Mouse (Mus musculus) ES-Bruce4 (cell line): Measurements from ENCODE around the gene Tfcp2l1. TPM values are rescaled to one million over a fixed set of nuclear protein-coding genes. Genes with fewer than 3 reads are reported as not detected.

Experiments
- H3K27ac ChIP-seq: 2 replicates; pipeline ENCODE4 v1.5.1; 2012; ENCODE audit warnings: low read length, inconsistent platforms; ENCODE audit not compliant: insufficient read depth
- H3K27me3 ChIP-seq: 2 replicates; pipeline ENCODE4 v1.6.1; 2012; ENCODE audit warnings: mild to moderate bottlenecking, low read length, inconsistent platforms; ENCODE audit not compliant: control insufficient read depth, poor library complexity, insufficient read depth, severe bottlenecking
- H3K36me3 ChIP-seq: 2 replicates; pipeline ENCODE4 v1.6.1; 2012; ENCODE audit warnings: inconsistent platforms, mild to moderate bottlenecking, low read length, moderate library complexity; ENCODE audit not compliant: control insufficient read depth, poor library complexity, insufficient read depth, severe bottlenecking
- H3K4me1 ChIP-seq: one replicate; pipeline ENCODE4 v1.8.1; 2011; ENCODE audit warnings: low read length; ENCODE audit not compliant: control insufficient read depth, insufficient read depth
- H3K4me3 ChIP-seq: 2 replicates; pipeline ENCODE4 v1.5.1; 2011; ENCODE audit warnings: low read depth, mild to moderate bottlenecking, low read length
- H3K9ac ChIP-seq: 2 replicates; pipeline ENCODE4 v1.6.1; 2012; ENCODE audit warnings: low read depth, mild to moderate bottlenecking, inconsistent platforms; ENCODE audit not compliant: poor library complexity, severe bottlenecking
- H3K9me3 ChIP-seq: replicated peaks from 2 replicates; pipeline ENCODE4 v1.6.1; 2012; ENCODE audit warnings: mild to moderate bottlenecking, low read length, inconsistent platforms; ENCODE audit not compliant: control insufficient read depth, poor library complexity, insufficient read depth, severe bottlenecking
- CTCF ChIP-seq: IDR thresholded peaks from one replicate; pipeline ENCODE4 v1.8.1; 2011; ENCODE audit warnings: low read depth, low read length
- EP300 ChIP-seq: IDR thresholded peaks from 2 replicates; pipeline ENCODE4 v1.6.1; 2011; ENCODE audit warnings: low read depth, low read length; ENCODE audit not compliant: insufficient read depth
- POLR2A ChIP-seq: IDR thresholded peaks from one replicate; pipeline ENCODE4 v1.8.1; 2011; ENCODE audit warnings: low read length; ENCODE audit not compliant: insufficient read depth
- polyA plus RNA-seq: library from polyadenylated mRNA; stranded (reverse); fragments of >200 nt; gene quantifications from 2 replicates; pipeline ENCODE4 v1.2.4, GENCODE M21; 2011; ENCODE audit warnings: low read depth; ENCODE audit not compliant: missing spikeins, insufficient read depth, insufficient read length

Tfcp2l1 gene
- polyA plus RNA-seq, 1 experiment: 113 TPM

GRCm38 (mm10) chr1:118716225-118716624, 88.5 kb downstream of the Tfcp2l1 start:
- no peak for TF ChIP-seq EP300
- TF ChIP-seq POLR2A: no peak
- TF ChIP-seq CTCF: no peak
- Histone ChIP-seq H3K9me3 (no peaks in the 10 kb centered on the region), H3K4me3 (no peak overlapping the region)

GRCm38 (mm10) chr1:118718055-118718454, 90.3 kb downstream of the Tfcp2l1 start:
- H3K9ac ChIP-seq: no peak overlapping the region

More at GRCm38 (mm10) chr1:118716225-118716624, 88.5 kb downstream of the Tfcp2l1 start:
- H3K27ac ChIP-seq: no peak overlapping the region
- H3K27me3 ChIP-seq: no peaks in the 10 kb centered on the region
- H3K9ac ChIP-seq: no peak overlapping the region
- H3K4me1 ChIP-seq: no peaks in the 10 kb centered on the region
- H3K36me3 ChIP-seq: no peaks in the 10 kb centered on the region

GRCm38 (mm10) chr1:118719699-118720098, 92.0 kb downstream of the Tfcp2l1 start:
- Histone ChIP-seq H3K27ac (no peak overlapping the region), H3K27me3 (no peaks in the 10 kb centered on the region), H3K36me3 (no peaks in the 10 kb centered on the region), H3K9me3 (no peaks in the 10 kb centered on the region), H3K9ac (no peak overlapping the region), H3K4me3 (no peak overlapping the region), H3K4me1 (no peaks in the 10 kb centered on the region)
- TF ChIP-seq EP300 (no peak), CTCF (no peak), POLR2A (no peak)

More at GRCm38 (mm10) chr1:118718055-118718454, 90.3 kb downstream of the Tfcp2l1 start:
- Histone ChIP-seq H3K27ac (no peak overlapping the region), H3K9me3 (no peaks in the 10 kb centered on the region), H3K27me3 (no peaks in the 10 kb centered on the region), H3K36me3 (no peaks in the 10 kb centered on the region), H3K4me1 (no peaks in the 10 kb centered on the region), H3K4me3 (no peak overlapping the region)
- TF ChIP-seq POLR2A (no peak), EP300 (no peak), CTCF (no peak)

GRCm38 (mm10) chr1:118720474-118721095, 92.8 kb downstream of the Tfcp2l1 start:
- H3K27ac ChIP-seq: no peak overlapping the region
- H3K9ac ChIP-seq: no peak overlapping the region
- H3K9me3 ChIP-seq: no peaks in the 10 kb centered on the region
- no peaks in the 10 kb centered on the region for H3K36me3 ChIP-seq
- no peak overlapping the region for H3K4me3 ChIP-seq
- no peak for TF ChIP-seq EP300
- TF ChIP-seq CTCF: no peak
- TF ChIP-seq POLR2A: no peak
- H3K27me3 ChIP-seq: no peaks in the 10 kb centered on the region
- no peaks in the 10 kb centered on the region for H3K4me1 ChIP-seq

- no peak overlapping the region for H3K4me3 ChIP-seq
- TF ChIP-seq CTCF (no peak), POLR2A (no peak), EP300 (no peak)
These were observed 99.3 kb downstream of the Tfcp2l1 start for GRCm38 (mm10) chr1:118727075-118727474.

GRCm38 (mm10) chr1:118728796-118729195, 101.1 kb downstream of the Tfcp2l1 start:
- Histone ChIP-seq H3K27ac (no peak overlapping the region), H3K4me3 (no peak overlapping the region), H3K36me3 (no peaks in the 10 kb centered on the region), H3K9ac (no peak overlapping the region), H3K4me1 (no peaks in the 10 kb centered on the region), H3K9me3 (no peaks in the 10 kb centered on the region), H3K27me3 (no peaks in the 10 kb centered on the region)
- TF ChIP-seq CTCF (no peak), POLR2A (no peak), EP300 (no peak)

More at GRCm38 (mm10) chr1:118727075-118727474, 99.3 kb downstream of the Tfcp2l1 start:
- H3K36me3 ChIP-seq: no peaks in the 10 kb centered on the region
- no peaks in the 10 kb centered on the region for H3K27me3 ChIP-seq
- H3K9me3 ChIP-seq: no peaks in the 10 kb centered on the region
- no peak overlapping the region for H3K27ac ChIP-seq
- no peak overlapping the region for H3K9ac ChIP-seq
- no peaks in the 10 kb centered on the region for H3K4me1 ChIP-seq

Other genes with a start within 250 kb of the Tfcp2l1 start
- gene Clasp1, start 238.9 kb upstream of the Tfcp2l1 start, polyA plus RNA-seq: 72.3 and 81.0 TPM in 2 replicates